9 mouse cellular contexts compared by ENCODE assay signal in genomic region chr3:65352278-65353127, GRCm38 (mm10). TPM values are rescaled to one million over a fixed set of nuclear protein-coding genes. Genes with fewer than 3 reads are reported as not detected.
DNase-seq lines count a peak whose midpoint lies in the region; ATAC-seq lines count a peak whose summit lies in the region.
"Had no signal": no experiment of that assay in that cellular context is flagged by ENCODE, and none has a peak within 500 bp of the region (broad histone marks: within the 10 kb centered on the region; RNA-seq: fewer than 3 reads in every experiment).

No protein-coding gene starts in this region.

- peak; percentile 15 to 23 for DNase-seq in B cell, adult 2 months
- DNase-seq in brain, adult 2 months (ENCODE audit: low read depth, low spot score): peak; percentile 42
- peak; percentile 51 for DNase-seq in splenic B cell, adult 2 months (ENCODE audit: low read depth, low spot score)
- DNase-seq in spleen, postnatal 10 days (ENCODE audit: low spot score in 2 of 2): no peak
- no peak for DNase-seq in urinary bladder, postnatal 4 days (ENCODE audit: low spot score in 2 of 2)

- 0 out of 2 replicates have a peak, but pooled peaks have one; percentile 35 for ATAC-seq in heart, embryonic 15.5 days (replicated peaks; ENCODE audit: insufficient number of reproducible peaks, insufficient read depth, low FRiP score, low read depth)
- no peak for ATAC-seq in heart, embryonic 11.5 days (replicated peaks; ENCODE audit: insufficient number of reproducible peaks, low FRiP score, low TSS enrichment)
- ATAC-seq in lung, embryonic 16.5 days (ENCODE audit: low read depth): peak; percentile 34; the same call in 1 of the 2 replicates

- no peak overlapping the region for H3K9ac ChIP-seq in heart, embryonic 15.5 days
- no peak overlapping the region for H3K9ac ChIP-seq in heart, embryonic 11.5 days (ENCODE audit: low read depth, low read length)
- H3K9ac ChIP-seq in lung, embryonic 16.5 days (ENCODE audit: low read length): no peak overlapping the region
- H3K9ac ChIP-seq: limb, embryonic 12.5 days had no signal

- H3K9me3 ChIP-seq in heart, embryonic 15.5 days (replicated peaks): no peaks in the 10 kb centered on the region
- no peaks in the 10 kb centered on the region for H3K9me3 ChIP-seq in heart, embryonic 11.5 days (replicated peaks; ENCODE audit: control insufficient read depth, low read length)
- H3K9me3 ChIP-seq in lung, embryonic 16.5 days (ENCODE audit: control insufficient read depth, low read length): no peaks in the 10 kb centered on the region
- H3K9me3 ChIP-seq: limb, embryonic 12.5 days had no signal

- no peaks in the 10 kb centered on the region for H3K36me3 ChIP-seq in heart, embryonic 15.5 days
- H3K36me3 ChIP-seq in heart, embryonic 11.5 days (ENCODE audit: control insufficient read depth, insufficient read depth, low read length): no peaks in the 10 kb centered on the region
- no peaks in the 10 kb centered on the region for H3K36me3 ChIP-seq in lung, embryonic 16.5 days (ENCODE audit: control insufficient read depth, insufficient read depth, low read length)
- no peaks in the 10 kb centered on the region for H3K36me3 ChIP-seq in splenic B cell, adult 2 months (ENCODE audit: control insufficient read depth, insufficient read depth, low read length, poor library complexity, severe bottlenecking)
- H3K36me3 ChIP-seq: limb, embryonic 12.5 days had no signal

- H3K4me1 ChIP-seq in heart, embryonic 15.5 days (replicated peaks): 0 out of 2 replicates have a peak, but pooled peaks cover 3% of the 10 kb centered on the region
- 0 out of 2 replicates have a peak, but pooled peaks cover 4% of the 10 kb centered on the region for H3K4me1 ChIP-seq in heart, embryonic 11.5 days (ENCODE audit: control insufficient read depth, insufficient read depth, low read length)
- H3K4me1 ChIP-seq in lung, embryonic 16.5 days (replicated peaks; ENCODE audit: control insufficient read depth, insufficient read depth, low read length): 0 out of 2 replicates have a peak, but pooled peaks cover 3% of the 10 kb centered on the region
- H3K4me1 ChIP-seq: limb, embryonic 12.5 days had no signal

- no peak overlapping the region for H3K4me3 ChIP-seq in heart, embryonic 15.5 days
- no peak overlapping the region for H3K4me3 ChIP-seq in heart, embryonic 11.5 days (ENCODE audit: low read depth, low read length)
- no peak overlapping the region for H3K4me3 ChIP-seq in lung, embryonic 16.5 days (ENCODE audit: low read length)
- H3K4me3 ChIP-seq: limb, embryonic 12.5 days had no signal

- no peak overlapping the region for H3K27ac ChIP-seq in heart, embryonic 15.5 days
- no peak overlapping the region for H3K27ac ChIP-seq in heart, embryonic 11.5 days (ENCODE audit: low read depth, low read length)
- H3K27ac ChIP-seq in lung, embryonic 16.5 days (ENCODE audit: low read length): no peak overlapping the region
- H3K27ac ChIP-seq: limb, embryonic 12.5 days had no signal

- H3K27me3 ChIP-seq in heart, embryonic 15.5 days: no peaks in the 10 kb centered on the region
- no peaks in the 10 kb centered on the region for H3K27me3 ChIP-seq in heart, embryonic 11.5 days (ENCODE audit: control insufficient read depth, insufficient read depth, low read length)
- H3K27me3 ChIP-seq in lung, embryonic 16.5 days (ENCODE audit: control insufficient read depth, insufficient read depth, low read depth, low read length): no peaks in the 10 kb centered on the region
- H3K27me3 ChIP-seq in splenic B cell, adult 2 months (ENCODE audit: control insufficient read depth, insufficient read depth, low read length, poor library complexity, severe bottlenecking): no peaks in the 10 kb centered on the region
- H3K27me3 ChIP-seq: limb, embryonic 12.5 days had no signal

- no peak overlapping the region for H3K4me2 ChIP-seq in heart, embryonic 15.5 days
- H3K4me2 ChIP-seq in heart, embryonic 11.5 days: no peak overlapping the region
- H3K4me2 ChIP-seq in lung, embryonic 16.5 days (ENCODE audit: low read depth, low read length): no peak overlapping the region
- H3K4me2 ChIP-seq: limb, embryonic 12.5 days had no signal

- WGBS in heart, embryonic 15.5 days: 47% methylated on average over 4 of the region's 4 CpGs
- 36% methylated on average over 4 of the region's 4 CpGs for WGBS in heart, embryonic 11.5 days (ENCODE audit: insufficient replicate concordance)
- WGBS in lung, embryonic 16.5 days: 43% methylated on average over 4 of the region's 4 CpGs

RNA-seq across cellular contexts. Expression of gene Ssr3, which starts 39.9 kb away (rescaled TPM):
- polyA plus RNA-seq in heart, embryonic 15.5 days (2015; fragmentation: Nextera tagmentation; extraction: Ambion mirVana): 193 and 207 TPM in 2 replicates
- polyA plus RNA-seq in heart, embryonic 11.5 days (2014; fragmentation: Nextera tagmentation; extraction: Ambion mirVana): 267 and 301 TPM in 2 replicates
- polyA plus RNA-seq in lung, embryonic 16.5 days (2015; fragmentation: Nextera tagmentation; extraction: Ambion mirVana): 301 and 311 TPM in 2 replicates

Comparison
In these comparisons a context has a peak if more than half of its experiments do, and no peak if none do; other contexts are left out.
1. DNase-seq: peak in B cell, adult 2 months (2 of 2), brain, adult 2 months (single experiment) and splenic B cell, adult 2 months (single experiment); none in spleen, postnatal 10 days (0 of 2) and urinary bladder, postnatal 4 days (0 of 2).